Mouse (Mus musculus): Measurements from ENCODE around the gene Pde10a. TPM values are rescaled to one million over a fixed set of nuclear protein-coding genes. Genes with fewer than 3 reads are reported as not detected.

Pde10a gene
- total and polyA plus RNA-seq, 3 experiments = 13.8 to 36.2 (median 21.4) TPM

GRCm38 (mm10) chr17:9035561-9036348, 510.6 kb downstream of the Pde10a start:
- DNase-seq = no peak

Other genes starting within 250 kb of the Pde10a start
- gene Mpc1, start 242.5 kb upstream of the Pde10a start, total RNA-seq (2021) = 100 to 1,000 TPM; 296 to 304 TPM
- gene Mpc1, start 242.5 kb upstream of the Pde10a start, polyA plus RNA-seq (2012; rRNA removed) = 92.5 and 121 TPM in 2 replicates
- 10 to 100 TPM; 32.8 to 39.7 TPM for gene Sft2d1, start 214.3 kb upstream of the Pde10a start, total RNA-seq (2021)
- gene Sft2d1, start 214.3 kb upstream of the Pde10a start, polyA plus RNA-seq (2012; rRNA removed) = 108 and 123 TPM in 2 replicates
- gene Prr18, start 187.9 kb upstream of the Pde10a start, total RNA-seq (2021) = under 1 TPM; 0.14 to 0.49 TPM
- gene Prr18, start 187.9 kb upstream of the Pde10a start, polyA plus RNA-seq (2012; rRNA removed) = 0.25 and 0.38 TPM in 2 replicates
- not detected for gene T2, start 169.4 kb upstream of the Pde10a start, total RNA-seq (2021)
- gene T2, start 169.4 kb upstream of the Pde10a start, polyA plus RNA-seq (2012; rRNA removed) = not detected in 2 replicates
- not detected for gene T, start 90.9 kb upstream of the Pde10a start, total RNA-seq (2021)
- 0.26 and 0.28 TPM in 2 replicates for gene T, start 90.9 kb upstream of the Pde10a start, polyA plus RNA-seq (2012; rRNA removed)
- gene Gm17087, start 41.6 kb downstream of the Pde10a start, total RNA-seq (2021) = not detected
- not detected in 2 replicates for gene Gm17087, start 41.6 kb downstream of the Pde10a start, polyA plus RNA-seq (2012; rRNA removed)

Data from adrenal gland, adult 2 months (tissue).